Mouse (Mus musculus) brain, embryonic 18.5 days (tissue): Measurements from ENCODE around the gene Tox3.

ENCODE experiments used
- DNase-seq: peaks from one replicate; pipeline ENCODE4 v3.0.0-alpha.2; 2012; ENCODE audit warnings: low read depth, low spot score

Tox3 gene

GRCm38 (mm10) chr8:90330377-90331285 lies 17.5 kb downstream of the Tox3 start:
- no peak for DNase-seq

- no peak for DNase-seq
Measured at GRCm38 (mm10) chr8:90323824-90324223, 24.3 kb downstream of the Tox3 start.

- no peak for DNase-seq
Measured at GRCm38 (mm10) chr8:90322701-90323439, 25.3 kb downstream of the Tox3 start.

GRCm38 (mm10) chr8:90321255-90321654 lies 26.9 kb downstream of the Tox3 start:
- no peak for DNase-seq

GRCm38 (mm10) chr8:90314312-90314711 lies 33.8 kb downstream of the Tox3 start:
- DNase-seq, result no peak

GRCm38 (mm10) chr8:90302951-90303350 lies 45.2 kb downstream of the Tox3 start:
- no peak for DNase-seq

GRCm38 (mm10) chr8:90302252-90302651 lies 45.9 kb downstream of the Tox3 start:
- peak; percentile 71 for DNase-seq

- no peak for DNase-seq
Measured at GRCm38 (mm10) chr8:90301543-90301942, 46.6 kb downstream of the Tox3 start.

GRCm38 (mm10) chr8:90300973-90301372 lies 47.2 kb downstream of the Tox3 start:
- no peak for DNase-seq

- DNase-seq, result no peak
Measured at GRCm38 (mm10) chr8:90294061-90294460, 54.1 kb downstream of the Tox3 start.

- no peak for DNase-seq
Measured at GRCm38 (mm10) chr8:90290811-90291210, 57.3 kb downstream of the Tox3 start.

- no peak for DNase-seq
Measured at GRCm38 (mm10) chr8:90276722-90277121, 71.4 kb downstream of the Tox3 start.

- DNase-seq, result no peak
Measured at GRCm38 (mm10) chr8:90273182-90273581, 75.0 kb downstream of the Tox3 start.

GRCm38 (mm10) chr8:90271920-90272319 lies 76.2 kb downstream of the Tox3 start:
- DNase-seq, result no peak

- no peak for DNase-seq
Measured at GRCm38 (mm10) chr8:90267698-90268256, 80.4 kb downstream of the Tox3 start.

GRCm38 (mm10) chr8:90266986-90267385 lies 81.2 kb downstream of the Tox3 start:
- no peak for DNase-seq

GRCm38 (mm10) chr8:90266239-90266638 lies 81.9 kb downstream of the Tox3 start:
- no peak for DNase-seq

- DNase-seq, result no peak
Measured at GRCm38 (mm10) chr8:90254158-90254867, 93.8 kb downstream of the Tox3 start.

- DNase-seq, result no peak
Measured at GRCm38 (mm10) chr8:90246357-90246756, 101.8 kb downstream of the Tox3 start.

GRCm38 (mm10) chr8:90245828-90246227 lies 102.3 kb downstream of the Tox3 start:
- no peak for DNase-seq

GRCm38 (mm10) chr8:90245187-90245586 lies 103.0 kb downstream of the Tox3 start:
- no peak for DNase-seq
